Mouse (Mus musculus) layer of hippocampus, adult 18-20 months (tissue): ENCODE results near the gene Tbcd. TPM values are rescaled to one million over a fixed set of nuclear protein-coding genes. Genes with fewer than 3 reads are reported as not detected.

Experiments used
- DNase-seq, 2 experiments: peaks; one replicate each; pipeline ENCODE4 v3.0.0; 2022; ENCODE audit warnings: low spot score in 2 of 2
- long read RNA-seq: library from polyadenylated mRNA; stranded (forward); transcript quantifications from one replicate; pipeline ENCODE4 v2.0.0, GENCODE M21; 2021
- total RNA-seq, 2 experiments: library from RNA; stranded (reverse); gene quantifications; 2 replicates each; pipeline ENCODE4 v1.2.3; 2021

The Tbcd gene
- 10 to 100 TPM; 37.1 to 39.0 TPM for total RNA-seq
- long read RNA-seq, full-length matches to known transcripts, result 2 of 9 reads
- long read RNA-seq, partial matches to known transcripts, result 4 of 9 reads
- long read RNA-seq, other reads (novel, unspliced or antisense), result 3 of 9 reads

GRCm38 (mm10) chr11:121451753-121452635 is at the start of gene Tbcd:
Tbcd (plus strand) TSS chr11:121451949.
- peak; percentile 96 to 98 for DNase-seq

GRCm38 (mm10) chr11:121407366-121408155 is 44.2 kb upstream of the Tbcd start:
- peak in 1 of 2 experiments; percentile 67 for DNase-seq

GRCm38 (mm10) chr11:121414762-121415161 is 37.0 kb upstream of the Tbcd start:
- DNase-seq, result no peak

GRCm38 (mm10) chr11:121415351-121415750 is 36.4 kb upstream of the Tbcd start:
- no peak for DNase-seq

GRCm38 (mm10) chr11:121417971-121418370 is 33.8 kb upstream of the Tbcd start:
- no peak for DNase-seq

GRCm38 (mm10) chr11:121418932-121419331 is 32.8 kb upstream of the Tbcd start:
- DNase-seq, result no peak

- DNase-seq, result no peak
These were observed 31.4 kb upstream of the Tbcd start for GRCm38 (mm10) chr11:121420379-121420778.

- DNase-seq, result peak; percentile 98 to 100
These were observed 30.8 kb upstream of the Tbcd start, which contains the start of gene Fn3krp for GRCm38 (mm10) chr11:121420830-121421552. Fn3krp (plus strand) TSS chr11:121421401.

GRCm38 (mm10) chr11:121421553-121422173 is 30.1 kb upstream of the Tbcd start:
- no peak for DNase-seq

- no peak for DNase-seq
These were observed 18.4 kb upstream of the Tbcd start for GRCm38 (mm10) chr11:121433397-121433796.

GRCm38 (mm10) chr11:121434156-121435155 is 17.3 kb upstream of the Tbcd start, which contains the start of gene Fn3k:
Fn3k (plus strand) TSS chr11:121434913.
- DNase-seq, result peak; percentile 95 to 98

- no peak for DNase-seq
These were observed 14.5 kb upstream of the Tbcd start for GRCm38 (mm10) chr11:121437236-121437635.

GRCm38 (mm10) chr11:121439686-121440292 is 12.0 kb upstream of the Tbcd start:
- DNase-seq, result no peak

- no peak for DNase-seq
These were observed 10.1 kb upstream of the Tbcd start for GRCm38 (mm10) chr11:121441653-121442052.

GRCm38 (mm10) chr11:121442076-121442475 is 9.7 kb upstream of the Tbcd start:
- DNase-seq, result no peak

- no peak for DNase-seq
These were observed 478 bp upstream of the Tbcd start for GRCm38 (mm10) chr11:121451216-121451726.

- no peak for DNase-seq
These were observed 6.1 kb downstream of the Tbcd start for GRCm38 (mm10) chr11:121457874-121458273.

- DNase-seq, result no peak
These were observed 15.7 kb downstream of the Tbcd start for GRCm38 (mm10) chr11:121467408-121467807.

GRCm38 (mm10) chr11:121474831-121475230 is 23.1 kb downstream of the Tbcd start:
- no peak for DNase-seq
